Mouse (Mus musculus) lung, embryonic 14.5 days (tissue): Measurements from ENCODE around the gene Slc25a43. TPM values are rescaled to one million over a fixed set of nuclear protein-coding genes. Genes with fewer than 3 reads are reported as not detected.

Experiments used
- ATAC-seq: fragments of 200-750 bp; cut with Nextera tagmentation; 2 replicates; pipeline ENCODE4 v1.8.0; 2017; ENCODE audit warnings: mild to moderate bottlenecking, moderate TSS enrichment, moderate library complexity; ENCODE audit not compliant: insufficient read depth
- DNase-seq: peaks from one replicate; pipeline ENCODE4 v3.0.0-alpha.2; 2015
- H3K27ac ChIP-seq: fragments of 300-500 bp; sonication (generic); 2 replicates; pipeline ENCODE4 v1.5.1; 2014; ENCODE audit warnings: low read depth, mild to moderate bottlenecking, moderate library complexity
- H3K27me3 ChIP-seq: fragments of 300-500 bp; sonication (generic); 2 replicates; pipeline ENCODE4 v1.6.1; 2014; ENCODE audit warnings: low read length, control low read depth; ENCODE audit not compliant: insufficient read depth
- H3K36me3 ChIP-seq: fragments of 300-500 bp; sonication (generic); 2 replicates; pipeline ENCODE4 v1.6.1; 2014; ENCODE audit warnings: control low read depth; ENCODE audit not compliant: insufficient read depth
- H3K4me1 ChIP-seq: fragments of 300-500 bp; sonication (generic); 2 replicates; pipeline ENCODE4 v1.6.1; 2014; ENCODE audit warnings: antibody characterized with exemption, control low read depth; ENCODE audit not compliant: insufficient read depth
- H3K4me2 ChIP-seq: fragments of 300-500 bp; sonication (generic); 2 replicates; pipeline ENCODE4 v1.6.1; 2014; ENCODE audit warnings: mild to moderate bottlenecking
- H3K4me3 ChIP-seq: fragments of 300-500 bp; sonication (generic); 2 replicates; pipeline ENCODE4 v1.5.1; 2014; ENCODE audit warnings: low read depth, low read length
- H3K9ac ChIP-seq: fragments of 300-500 bp; sonication (generic); 2 replicates; pipeline ENCODE4 v1.6.1; 2014
- H3K9me3 ChIP-seq: fragments of 300-500 bp; sonication (generic); 2 replicates; pipeline ENCODE4 v1.6.1; 2016; ENCODE audit warnings: low read depth, low read length, control low read depth
- CTCF ChIP-seq: IDR thresholded peaks from 2 replicates; pipeline ENCODE4 v1.5.1; 2016; ENCODE audit warnings: antibody characterized with exemption, low read depth
- WGBS: fragments of 180-500 bp; shearing (Covaris S2); extraction: QIAGEN DNeasy Blood & Tissue Kit; methylation state at CpG from one replicate; pipeline ENCODE4 v1.1.7; 2014; 5-methylcytosine and 5-hydroxymethylcytosine counted together
- polyA plus RNA-seq: library from polyadenylated mRNA; unstranded; fragments of >200 nt; fragmentation: Nextera tagmentation; extraction: Ambion mirVana; gene quantifications from 2 replicates; pipeline ENCODE4 v1.2.1, GENCODE M21; 2014

Gene Slc25a43
- polyA plus RNA-seq, 1 experiment from 2014 or later, result 0.92 TPM

- no peaks in the 10 kb centered on the region for H3K4me1 ChIP-seq
- no peak overlapping the region for H3K27ac ChIP-seq
- no peak for TF ChIP-seq CTCF
- H3K4me3 ChIP-seq, result no peak overlapping the region
- H3K9ac ChIP-seq, result no peak overlapping the region
- H3K4me2 ChIP-seq, result no peak overlapping the region
- H3K9me3 ChIP-seq, result no peaks in the 10 kb centered on the region
- DNase-seq (no peak), ATAC-seq (no peak)
- H3K27me3 ChIP-seq, result no peaks in the 10 kb centered on the region
- H3K36me3 ChIP-seq, result no peaks in the 10 kb centered on the region
- WGBS, result 72% methylated on average over 3 of the region's 3 CpGs
Measured at GRCm38 (mm10) chrX:36748573-36748972, 5.1 kb downstream of the Slc25a43 start.

GRCm38 (mm10) chrX:36749281-36749785, 5.9 kb downstream of the Slc25a43 start:
- Histone ChIP-seq H3K9me3 (no peaks in the 10 kb centered on the region), H3K36me3 (no peaks in the 10 kb centered on the region), H3K27ac (no peak overlapping the region), H3K4me1 (no peaks in the 10 kb centered on the region), H3K4me2 (no peak overlapping the region), H3K4me3 (no peak overlapping the region), H3K9ac (no peak overlapping the region), H3K27me3 (no peaks in the 10 kb centered on the region)
- no peak for TF ChIP-seq CTCF
- ATAC-seq, result no peak
- peak; percentile 16 for DNase-seq
- WGBS, result 54% methylated on average over 6 of the region's 6 CpGs

- Histone ChIP-seq H3K36me3 (no peaks in the 10 kb centered on the region), H3K4me3 (no peak overlapping the region), H3K27ac (no peak overlapping the region), H3K4me1 (no peaks in the 10 kb centered on the region), H3K4me2 (no peak overlapping the region), H3K9ac (no peak overlapping the region), H3K27me3 (no peaks in the 10 kb centered on the region), H3K9me3 (no peaks in the 10 kb centered on the region)
- TF ChIP-seq CTCF, result no peak
- DNase-seq (no peak), ATAC-seq (no peak)
- WGBS, result 38% methylated on average over 1 of the region's 1 CpGs
Measured at GRCm38 (mm10) chrX:36750591-36750990, 7.1 kb downstream of the Slc25a43 start.

- no peak overlapping the region for H3K27ac ChIP-seq
- H3K4me2 ChIP-seq, result no peak overlapping the region
- DNase-seq (no peak), ATAC-seq (no peak)
- no peak for TF ChIP-seq CTCF
- H3K9me3 ChIP-seq, result no peaks in the 10 kb centered on the region
- no peaks in the 10 kb centered on the region for H3K36me3 ChIP-seq
- H3K4me1 ChIP-seq, result no peaks in the 10 kb centered on the region
- no peak overlapping the region for H3K4me3 ChIP-seq
- 76% methylated on average over 3 of the region's 3 CpGs for WGBS
- no peaks in the 10 kb centered on the region for H3K27me3 ChIP-seq
- no peak overlapping the region for H3K9ac ChIP-seq
Measured at GRCm38 (mm10) chrX:36752586-36752985, 9.1 kb downstream of the Slc25a43 start.

GRCm38 (mm10) chrX:36757796-36758472, 14.5 kb downstream of the Slc25a43 start:
- no peaks in the 10 kb centered on the region for H3K36me3 ChIP-seq
- no peak overlapping the region for H3K27ac ChIP-seq
- H3K4me1 ChIP-seq, result no peaks in the 10 kb centered on the region
- no peak for DNase-seq
- no peaks in the 10 kb centered on the region for H3K9me3 ChIP-seq
- no peak overlapping the region for H3K4me2 ChIP-seq
- H3K4me3 ChIP-seq, result no peak overlapping the region
- 72% methylated on average over 7 of the region's 7 CpGs for WGBS
- H3K27me3 ChIP-seq, result no peaks in the 10 kb centered on the region
- ATAC-seq, result no peak
- no peak overlapping the region for H3K9ac ChIP-seq
- TF ChIP-seq CTCF, result no peak

GRCm38 (mm10) chrX:36758566-36758965, 15.1 kb downstream of the Slc25a43 start:
- H3K4me3 ChIP-seq, result no peak overlapping the region
- no peak for ATAC-seq
- no peak for TF ChIP-seq CTCF
- no peaks in the 10 kb centered on the region for H3K27me3 ChIP-seq
- H3K36me3 ChIP-seq, result no peaks in the 10 kb centered on the region
- no peak overlapping the region for H3K27ac ChIP-seq
- no peaks in the 10 kb centered on the region for H3K9me3 ChIP-seq
- DNase-seq, result no peak
- no peaks in the 10 kb centered on the region for H3K4me1 ChIP-seq
- 60% methylated on average over 6 of the region's 6 CpGs for WGBS
- no peak overlapping the region for H3K9ac ChIP-seq
- H3K4me2 ChIP-seq, result no peak overlapping the region

- Histone ChIP-seq H3K4me3 (no peak overlapping the region), H3K27me3 (no peaks in the 10 kb centered on the region), H3K4me2 (no peak overlapping the region), H3K4me1 (no peaks in the 10 kb centered on the region), H3K9ac (no peak overlapping the region), H3K36me3 (no peaks in the 10 kb centered on the region), H3K9me3 (no peaks in the 10 kb centered on the region), H3K27ac (no peak overlapping the region)
- 63% methylated on average over 6 of the region's 6 CpGs for WGBS
- DNase-seq (peak; percentile 81), ATAC-seq (no peak)
- TF ChIP-seq CTCF, result peak; percentile 80
Measured at GRCm38 (mm10) chrX:36760946-36761635, 17.6 kb downstream of the Slc25a43 start.
